Mouse (Mus musculus): ENCODE measurements around the gene Gclc.

DNA sequence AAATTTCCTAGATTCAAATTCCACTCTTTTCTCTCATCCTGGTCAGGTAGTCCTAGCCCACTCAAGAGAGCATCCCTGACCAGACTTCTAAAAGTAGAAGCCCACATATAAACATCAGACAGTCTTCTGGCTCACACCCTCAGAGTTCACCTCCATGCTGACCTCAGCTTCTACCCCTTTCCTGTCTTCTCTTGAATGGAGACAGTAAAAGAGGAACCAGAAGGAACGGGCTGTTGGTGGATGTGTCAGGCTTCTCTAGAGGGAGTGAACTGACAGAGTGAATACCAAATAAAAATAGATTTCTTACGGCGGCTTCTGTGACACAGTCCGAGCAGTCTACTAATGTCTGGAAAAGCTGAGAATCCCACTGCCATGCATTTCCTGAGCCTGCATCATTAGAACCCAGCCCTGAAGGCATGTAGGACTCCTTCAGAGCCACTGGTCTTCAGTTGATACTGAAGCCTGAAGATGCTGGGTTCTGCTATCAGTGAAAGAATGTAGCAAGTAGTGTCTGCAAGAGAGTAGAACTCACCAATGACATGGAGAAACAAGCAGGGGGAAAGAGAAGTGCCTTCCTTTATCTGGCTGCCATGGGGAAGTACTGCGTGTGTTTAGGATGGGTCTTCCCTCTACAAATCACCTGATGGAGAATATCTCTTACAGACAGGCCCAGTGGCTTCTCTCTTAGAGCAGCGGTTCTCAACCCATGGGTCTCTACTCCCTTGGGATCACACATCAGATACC is 16.9 kb upstream of the Gclc start:
- TF ChIP-seq CTCF (IDR thresholded peaks at IDR 0.05; ENCODE audit: control insufficient read depth, insufficient read depth, insufficient replicate concordance, low read depth, low read length) (no peak), POLR2A (IDR thresholded peaks at IDR 0.05; ENCODE audit: control insufficient read depth, low read depth, low read length) (no peak)

All from testis, adult 2 months (tissue).